ENCODE assay signal across 17 mouse cellular contexts in the genomic region with DNA sequence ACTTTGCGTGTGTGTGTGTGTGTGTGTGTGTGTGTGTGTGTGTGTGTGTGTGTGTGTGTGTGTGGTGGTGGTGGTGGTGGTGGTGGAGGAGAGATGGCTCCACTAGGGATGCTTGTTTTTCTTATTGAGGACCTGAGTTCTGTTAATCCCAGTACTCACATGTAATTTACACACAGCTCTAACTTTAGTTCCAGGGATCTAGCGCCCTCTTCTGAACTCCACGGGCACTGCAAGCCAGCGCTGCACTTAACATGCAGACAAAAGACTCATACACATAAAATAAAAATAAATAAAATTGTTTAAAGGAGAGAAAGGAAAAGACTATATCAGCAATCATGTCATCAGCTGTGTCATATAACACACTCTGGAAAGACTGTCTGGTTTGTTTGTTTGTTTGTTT. TPM values are rescaled to one million over a fixed set of nuclear protein-coding genes. Genes with fewer than 3 reads are reported as not detected.
A peak's percentile ranks its signal among the peaks of the same experiment; 100 is the strongest.
DNase-seq lines count a peak whose midpoint lies in the region; ATAC-seq and TF ChIP-seq lines count a peak whose summit lies in the region.
"Had no signal": no experiment of that assay in that cellular context is flagged by ENCODE, and none has a peak within 500 bp of the region (broad histone marks: within the 10 kb centered on the region; RNA-seq: fewer than 3 reads in every experiment).

No protein-coding gene starts in this region.

- no peaks in the 10 kb centered on the region for H3K27me3 ChIP-seq in midbrain, embryonic 14.5 days (ENCODE audit: control insufficient read depth, insufficient read depth, low read length)
- H3K27me3 ChIP-seq in midbrain, embryonic 10.5 days (ENCODE audit: low read depth, poor library complexity, severe bottlenecking) = peaks cover 26% of the 10 kb centered on the region
- H3K27me3 ChIP-seq: intestine, embryonic 15.5 days had no signal

- DNase-seq in adrenal gland, postnatal 10 days = peak; percentile 51
- DNase-seq in adrenal gland, postnatal 36 days = no peak
- no peak for DNase-seq in layer of hippocampus, adult 2 months (ENCODE audit: low spot score in 2 of 2)
- DNase-seq in layer of hippocampus, postnatal 36 days = no peak
- DNase-seq in thymus, postnatal 4 days = peak; percentile 70
- no peak for DNase-seq in thymus, postnatal 10 days (ENCODE audit: low spot score in 2 of 2)
- no peak for DNase-seq in midbrain, embryonic 14.5 days
- no peak for DNase-seq in midbrain, embryonic 10.5 days (ENCODE audit: low spot score)
- DNase-seq: cerebellum, adult 11-12 months had no signal

- no peaks in the 10 kb centered on the region for H3K9me3 ChIP-seq in midbrain, embryonic 14.5 days (ENCODE audit: control insufficient read depth, low read length)
- H3K9me3 ChIP-seq in midbrain, embryonic 10.5 days (replicated peaks) = no peaks in the 10 kb centered on the region
- H3K9me3 ChIP-seq: intestine, embryonic 15.5 days had no signal

- no peak for ATAC-seq in midbrain, embryonic 14.5 days (ENCODE audit: low FRiP score, low TSS enrichment)
- ATAC-seq: activated CD4-positive, CD25-positive, alpha-beta regulatory T cell, adult 4 months; intestine, embryonic 15.5 days had no signal

- H3K4me2 ChIP-seq in midbrain, embryonic 14.5 days (ENCODE audit: low read length) = no peak overlapping the region
- H3K4me2 ChIP-seq: intestine, embryonic 15.5 days had no signal

- H3K4me1 ChIP-seq in midbrain, embryonic 14.5 days (ENCODE audit: control insufficient read depth, insufficient read depth, low read length) = 0 out of 2 replicates have a peak, but pooled peaks cover 6% of the 10 kb centered on the region
- peaks cover 14% of the 10 kb centered on the region for H3K4me1 ChIP-seq in midbrain, embryonic 10.5 days

- no peak overlapping the region for H3K27ac ChIP-seq in layer of hippocampus, adult 2 months
- no peak overlapping the region for H3K27ac ChIP-seq in midbrain, embryonic 14.5 days (replicated peaks; ENCODE audit: low read depth, low read length)
- no peak overlapping the region for H3K27ac ChIP-seq in midbrain, embryonic 10.5 days (replicated peaks)
- H3K27ac ChIP-seq: intestine, embryonic 15.5 days had no signal

- WGBS in midbrain, embryonic 14.5 days = 75% methylated on average over 4 of the region's 4 CpGs
- WGBS in midbrain, embryonic 10.5 days = 67% methylated on average over 4 of the region's 4 CpGs

- H3K9ac ChIP-seq in midbrain, embryonic 14.5 days (replicated peaks; ENCODE audit: low read length) = no peak overlapping the region
- H3K9ac ChIP-seq: intestine, embryonic 15.5 days had no signal

- H3K36me3 ChIP-seq in midbrain, embryonic 14.5 days (ENCODE audit: control insufficient read depth, insufficient read depth, low read length) = no peaks in the 10 kb centered on the region
- no peaks in the 10 kb centered on the region for H3K36me3 ChIP-seq in midbrain, embryonic 10.5 days
- H3K36me3 ChIP-seq: intestine, embryonic 15.5 days had no signal

- H3K4me3 ChIP-seq in layer of hippocampus, adult 2 months = no peak overlapping the region
- H3K4me3 ChIP-seq in midbrain, embryonic 14.5 days (replicated peaks; ENCODE audit: low read depth, low read length) = no peak overlapping the region
- H3K4me3 ChIP-seq in midbrain, embryonic 10.5 days = no peak overlapping the region
- H3K4me3 ChIP-seq: intestine, embryonic 15.5 days had no signal

- peak; percentile 63 for TF ChIP-seq CTCF in layer of hippocampus, adult 2 months (conservative IDR thresholded peaks at IDR 0.05)

RNA-seq across cellular contexts. Expression of a gene that starts 5.3 kb away (rescaled TPM):
- 1 to 10 TPM; 1.2 to 6.6 TPM for total RNA-seq in adrenal gland, postnatal 10 days (2021)
- not detected for total RNA-seq in adrenal gland, postnatal 36 days (2021)
- total RNA-seq in layer of hippocampus, adult 2 months (2021) = not detected
- not detected for total RNA-seq in layer of hippocampus, postnatal 36 days (2021)
- polyA plus RNA-seq in midbrain, embryonic 14.5 days (2014; fragmentation: Nextera tagmentation; extraction: Ambion mirVana) = 0.04 TPM in 1 of 2 replicates, not detected in the other
- 0.02 TPM in 1 of 2 replicates, not detected in the other for polyA plus RNA-seq in midbrain, embryonic 10.5 days (2016; fragmentation: Nextera tagmentation; extraction: Ambion mirVana)
- total RNA-seq: gastrocnemius, adult 8-10 months had no signal
- polyA plus RNA-seq: heart, embryonic 16.5 days; intestine, embryonic 15.5 days; urinary bladder, adult 2 months had no signal

RNA-seq across cellular contexts. Expression of a gene that starts 7.2 kb away (rescaled TPM):
- 1 to 10 TPM; 5.2 to 5.6 TPM for total RNA-seq in adrenal gland, postnatal 10 days (2021)
- total RNA-seq in adrenal gland, postnatal 36 days (2021) = 1 to 10 TPM; 2.7 to 4.2 TPM
- 1 to 10 TPM; 2.5 to 3.1 TPM for total RNA-seq in layer of hippocampus, adult 2 months (2021)
- 1 to 10 TPM; 2.4 to 3.2 TPM for total RNA-seq in layer of hippocampus, postnatal 36 days (2021)
- 0.92 and 1.2 TPM in 2 replicates for polyA plus RNA-seq in midbrain, embryonic 14.5 days (2014; fragmentation: Nextera tagmentation; extraction: Ambion mirVana)
- 7.8 and 11.0 TPM in 2 replicates for polyA plus RNA-seq in midbrain, embryonic 10.5 days (2016; fragmentation: Nextera tagmentation; extraction: Ambion mirVana)
- total RNA-seq: megakaryocyte, adult 5-6 weeks had no signal

RNA-seq across cellular contexts. Expression of a gene that starts 21.3 kb away (rescaled TPM):
- total RNA-seq in adrenal gland, postnatal 10 days (2021) = 10 to 100 TPM; 10.9 to 22.9 TPM
- not detected for total RNA-seq in adrenal gland, postnatal 36 days (2021)
- not detected for total RNA-seq in layer of hippocampus, adult 2 months (2021)
- total RNA-seq in layer of hippocampus, postnatal 36 days (2021) = not detected
- polyA plus RNA-seq in midbrain, embryonic 14.5 days (2014; fragmentation: Nextera tagmentation; extraction: Ambion mirVana) = not detected in 2 replicates
- polyA plus RNA-seq in midbrain, embryonic 10.5 days (2016; fragmentation: Nextera tagmentation; extraction: Ambion mirVana) = not detected in 2 replicates
- total RNA-seq: gastrocnemius, adult 8-10 months; left cerebral cortex, postnatal 36 days; megakaryocyte, adult 5-6 weeks had no signal
- polyA plus RNA-seq: activated CD4-positive, CD25-positive, alpha-beta regulatory T cell, adult 4 months; heart, embryonic 16.5 days; neural tube, embryonic 14.5 days; urinary bladder, adult 2 months had no signal

RNA-seq across cellular contexts. Expression of a gene that starts 27.2 kb away (rescaled TPM):
- 1 to 10 TPM; 6.5 to 6.6 TPM for total RNA-seq in adrenal gland, postnatal 10 days (2021)
- 1 to 10 TPM; 1.7 to 2.2 TPM for total RNA-seq in adrenal gland, postnatal 36 days (2021)
- total RNA-seq in layer of hippocampus, adult 2 months (2021) = under 1 TPM; 0.56 to 0.79 TPM
- total RNA-seq in layer of hippocampus, postnatal 36 days (2021) = 1 to 10 TPM in 1 of 2 experiments, under 1 TPM in 1; 0.86 to 1.0 TPM
- polyA plus RNA-seq in midbrain, embryonic 14.5 days (2014; fragmentation: Nextera tagmentation; extraction: Ambion mirVana) = 0.18 and 1.1 TPM in 2 replicates
- polyA plus RNA-seq in midbrain, embryonic 10.5 days (2016; fragmentation: Nextera tagmentation; extraction: Ambion mirVana) = 1.1 and 1.3 TPM in 2 replicates

RNA-seq across cellular contexts. Expression of a gene that starts 31.2 kb away (rescaled TPM):
- total RNA-seq in adrenal gland, postnatal 10 days (2021) = 100 to 1,000 TPM; 119 to 123 TPM
- total RNA-seq in adrenal gland, postnatal 36 days (2021) = 100 to 1,000 TPM; 115 to 126 TPM
- 100 to 1,000 TPM; 153 to 170 TPM for total RNA-seq in layer of hippocampus, adult 2 months (2021)
- total RNA-seq in layer of hippocampus, postnatal 36 days (2021) = 100 to 1,000 TPM; 153 to 163 TPM
- 34.0 and 39.8 TPM in 2 replicates for polyA plus RNA-seq in midbrain, embryonic 14.5 days (2014; fragmentation: Nextera tagmentation; extraction: Ambion mirVana)
- polyA plus RNA-seq in midbrain, embryonic 10.5 days (2016; fragmentation: Nextera tagmentation; extraction: Ambion mirVana) = 29.6 and 34.5 TPM in 2 replicates

Comparison
In these comparisons a context has a peak if more than half of its experiments do, and no peak if none do; other contexts are left out.
1. DNase-seq: peak in adrenal gland, postnatal 10 days (single experiment) and thymus, postnatal 4 days (single experiment); none in adrenal gland, postnatal 36 days (0 of 2), layer of hippocampus, adult 2 months (0 of 2), layer of hippocampus, postnatal 36 days (0 of 2), thymus, postnatal 10 days (0 of 2), midbrain, embryonic 14.5 days (single experiment) and midbrain, embryonic 10.5 days (single experiment).
2. RNA of a gene that starts 21.3 kb away (total RNA-seq): 10.9 to 22.9 TPM in adrenal gland, postnatal 10 days; not detected in adrenal gland, postnatal 36 days, not detected in layer of hippocampus, adult 2 months and not detected in layer of hippocampus, postnatal 36 days; every median in the first group is over 10 times any median in the second.